Mouse (Mus musculus): ENCODE measurements at regions not wholly inside any gene's neighbourhood (a gene's known extent, or its start where the extent isn't known, plus 50 kb on each side); places are given as distances from the start of the nearest gene placed in this dataset.
A peak's percentile ranks its signal among the peaks of the same experiment; 100 is the strongest.

GRCm38 (mm10) chr8:44031376-44031775 is 321.5 kb upstream of the Adam34 start:
- Histone ChIP-seq H3K27ac (ENCODE audit: insufficient read depth, low read length) (no peak overlapping the region), H3K27me3 (ENCODE audit: control insufficient read depth, insufficient read depth, low read length, poor library complexity, severe bottlenecking) (no peaks in the 10 kb centered on the region), H3K4me3 (ENCODE audit: low read depth, low read length) (no peak overlapping the region), H3K36me3 (ENCODE audit: control insufficient read depth, insufficient read depth, low read length, poor library complexity, severe bottlenecking) (no peaks in the 10 kb centered on the region), H3K9ac (ENCODE audit: low read depth, poor library complexity, severe bottlenecking) (no peak overlapping the region), H3K9me3 (replicated peaks; ENCODE audit: control insufficient read depth, insufficient read depth, low read length, poor library complexity, severe bottlenecking) (no peaks in the 10 kb centered on the region), H3K4me1 (ENCODE audit: control insufficient read depth, insufficient read depth, low read length) (no peaks in the 10 kb centered on the region)
- TF ChIP-seq POLR2A (IDR thresholded peaks at IDR 0.05; ENCODE audit: insufficient read depth, low read length), result no peak
- TF ChIP-seq EP300 (IDR thresholded peaks at IDR 0.05; ENCODE audit: insufficient read depth, low read depth, low read length), result no peak
- no peak for TF ChIP-seq CTCF (IDR thresholded peaks at IDR 0.05; ENCODE audit: low read depth, low read length)

- Histone ChIP-seq H3K36me3 (ENCODE audit: control insufficient read depth, insufficient read depth, low read length, poor library complexity, severe bottlenecking) (no peaks in the 10 kb centered on the region), H3K9ac (ENCODE audit: low read depth, poor library complexity, severe bottlenecking) (no peak overlapping the region), H3K4me1 (ENCODE audit: control insufficient read depth, insufficient read depth, low read length) (no peaks in the 10 kb centered on the region), H3K9me3 (replicated peaks; ENCODE audit: control insufficient read depth, insufficient read depth, low read length, poor library complexity, severe bottlenecking) (no peaks in the 10 kb centered on the region), H3K27me3 (ENCODE audit: control insufficient read depth, insufficient read depth, low read length, poor library complexity, severe bottlenecking) (no peaks in the 10 kb centered on the region), H3K27ac (ENCODE audit: insufficient read depth, low read length) (no peak overlapping the region), H3K4me3 (ENCODE audit: low read depth, low read length) (no peak overlapping the region)
- TF ChIP-seq CTCF (IDR thresholded peaks at IDR 0.05; ENCODE audit: low read depth, low read length), result no peak
- no peak for TF ChIP-seq EP300 (IDR thresholded peaks at IDR 0.05; ENCODE audit: insufficient read depth, low read depth, low read length)
- no peak for TF ChIP-seq POLR2A (IDR thresholded peaks at IDR 0.05; ENCODE audit: insufficient read depth, low read length)
These were observed 321.1 kb upstream of the Adam34 start for GRCm38 (mm10) chr8:44030972-44031371.

GRCm38 (mm10) chr8:44027738-44028137 is 317.9 kb upstream of the Adam34 start:
- no peak overlapping the region for H3K4me3 ChIP-seq (ENCODE audit: low read depth, low read length)
- no peaks in the 10 kb centered on the region for H3K27me3 ChIP-seq (ENCODE audit: control insufficient read depth, insufficient read depth, low read length, poor library complexity, severe bottlenecking)
- no peak overlapping the region for H3K27ac ChIP-seq (ENCODE audit: insufficient read depth, low read length)
- no peak for TF ChIP-seq POLR2A (IDR thresholded peaks at IDR 0.05; ENCODE audit: insufficient read depth, low read length)
- no peak for TF ChIP-seq EP300 (IDR thresholded peaks at IDR 0.05; ENCODE audit: insufficient read depth, low read depth, low read length)
- TF ChIP-seq CTCF (IDR thresholded peaks at IDR 0.05; ENCODE audit: low read depth, low read length), result no peak
- H3K36me3 ChIP-seq (ENCODE audit: control insufficient read depth, insufficient read depth, low read length, poor library complexity, severe bottlenecking), result no peaks in the 10 kb centered on the region
- no peaks in the 10 kb centered on the region for H3K4me1 ChIP-seq (ENCODE audit: control insufficient read depth, insufficient read depth, low read length)
- no peak overlapping the region for H3K9ac ChIP-seq (ENCODE audit: low read depth, poor library complexity, severe bottlenecking)
- no peaks in the 10 kb centered on the region for H3K9me3 ChIP-seq (replicated peaks; ENCODE audit: control insufficient read depth, insufficient read depth, low read length, poor library complexity, severe bottlenecking)

GRCm38 (mm10) chr8:44025926-44026325 is 316.1 kb upstream of the Adam34 start:
- TF ChIP-seq CTCF (IDR thresholded peaks at IDR 0.05; ENCODE audit: low read depth, low read length), result peak; percentile 72
- TF ChIP-seq EP300 (IDR thresholded peaks at IDR 0.05; ENCODE audit: insufficient read depth, low read depth, low read length), result no peak
- no peak for TF ChIP-seq POLR2A (IDR thresholded peaks at IDR 0.05; ENCODE audit: insufficient read depth, low read length)
- no peaks in the 10 kb centered on the region for H3K9me3 ChIP-seq (replicated peaks; ENCODE audit: control insufficient read depth, insufficient read depth, low read length, poor library complexity, severe bottlenecking)
- H3K9ac ChIP-seq (ENCODE audit: low read depth, poor library complexity, severe bottlenecking), result no peak overlapping the region
- H3K4me3 ChIP-seq (ENCODE audit: low read depth, low read length), result no peak overlapping the region
- no peak overlapping the region for H3K27ac ChIP-seq (ENCODE audit: insufficient read depth, low read length)
- no peaks in the 10 kb centered on the region for H3K36me3 ChIP-seq (ENCODE audit: control insufficient read depth, insufficient read depth, low read length, poor library complexity, severe bottlenecking)
- no peaks in the 10 kb centered on the region for H3K4me1 ChIP-seq (ENCODE audit: control insufficient read depth, insufficient read depth, low read length)
- H3K27me3 ChIP-seq (ENCODE audit: control insufficient read depth, insufficient read depth, low read length, poor library complexity, severe bottlenecking), result no peaks in the 10 kb centered on the region

GRCm38 (mm10) chr8:44024028-44024427 is 314.2 kb upstream of the Adam34 start:
- no peak overlapping the region for H3K27ac ChIP-seq (ENCODE audit: insufficient read depth, low read length)
- no peak overlapping the region for H3K4me3 ChIP-seq (ENCODE audit: low read depth, low read length)
- H3K9me3 ChIP-seq (replicated peaks; ENCODE audit: control insufficient read depth, insufficient read depth, low read length, poor library complexity, severe bottlenecking), result no peaks in the 10 kb centered on the region
- H3K36me3 ChIP-seq (ENCODE audit: control insufficient read depth, insufficient read depth, low read length, poor library complexity, severe bottlenecking), result no peaks in the 10 kb centered on the region
- H3K27me3 ChIP-seq (ENCODE audit: control insufficient read depth, insufficient read depth, low read length, poor library complexity, severe bottlenecking), result no peaks in the 10 kb centered on the region
- TF ChIP-seq POLR2A (IDR thresholded peaks at IDR 0.05; ENCODE audit: insufficient read depth, low read length) (no peak), EP300 (IDR thresholded peaks at IDR 0.05; ENCODE audit: insufficient read depth, low read depth, low read length) (no peak), CTCF (IDR thresholded peaks at IDR 0.05; ENCODE audit: low read depth, low read length) (no peak)
- H3K4me1 ChIP-seq (ENCODE audit: control insufficient read depth, insufficient read depth, low read length), result no peaks in the 10 kb centered on the region
- H3K9ac ChIP-seq (ENCODE audit: low read depth, poor library complexity, severe bottlenecking), result no peak overlapping the region
